Mouse (Mus musculus) spleen, adult 2 months (tissue): ENCODE data around the gene Pigt.

ENCODE experiments used
- CTCF ChIP-seq: fragments of 200-500 bp; IDR thresholded peaks from 2 replicates; pipeline ENCODE4 v1.5.1; 2011; ENCODE audit warnings: mild to moderate bottlenecking, inconsistent platforms; ENCODE audit not compliant: insufficient read depth, insufficient read length, insufficient replicate concordance; ENCODE audit errors: extremely low read depth
- POLR2A ChIP-seq: fragments of 200-500 bp; IDR thresholded peaks from 2 replicates; pipeline ENCODE4 v1.6.1; 2011; ENCODE audit warnings: low read depth, low read length, inconsistent platforms

DNA sequence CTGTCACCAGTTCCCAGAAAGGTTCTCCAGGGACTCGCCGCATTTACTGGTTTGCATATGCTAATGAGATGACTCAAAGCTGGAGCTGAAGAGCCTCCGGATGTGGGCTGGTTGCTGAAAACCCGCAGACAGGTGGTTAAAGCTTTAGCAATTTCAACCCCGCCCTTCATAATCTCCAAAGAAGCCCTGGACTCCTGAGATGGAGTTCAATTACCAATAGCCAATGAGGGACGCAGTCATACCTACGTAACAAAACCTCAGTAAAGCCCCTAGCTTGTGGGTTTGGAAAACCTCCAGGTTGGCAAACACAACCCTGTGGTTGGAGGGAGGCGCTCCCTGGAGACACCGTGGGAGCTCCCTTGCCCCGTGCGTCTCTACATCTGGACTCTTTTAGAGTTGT, 24.5 kb downstream of the Pigt start:
- TF ChIP-seq CTCF (no peak), POLR2A (no peak)
